ENCODE assay signal across 17 mouse cellular contexts in genomic region chr7:118979121-118979520, GRCm38 (mm10). TPM values are rescaled to one million over a fixed set of nuclear protein-coding genes. Genes with fewer than 3 reads are reported as not detected.
DNase-seq lines count a peak whose midpoint lies in the region; TF ChIP-seq lines count a peak whose summit lies in the region.
"Had no signal": no experiment of that assay in that cellular context is flagged by ENCODE, and none has a peak within 500 bp of the region (broad histone marks: within the 10 kb centered on the region; RNA-seq: fewer than 3 reads in every experiment).

No protein-coding gene starts in this region.

- no peak overlapping the region for H3K4me3 ChIP-seq in layer of hippocampus, adult 2 months
- H3K4me3 ChIP-seq: embryonic facial prominence, embryonic 10.5 days; embryonic facial prominence, embryonic 13.5 days; erythroblast, embryonic 14.5 days; forebrain, embryonic 12.5 days; hindbrain, embryonic 12.5 days; hindbrain, embryonic 15.5 days had no signal

- peak; percentile 58 for DNase-seq in cerebellum, adult 9-10 months
- DNase-seq in cerebellum, postnatal 14 days = no peak
- DNase-seq in cerebellum, postnatal 25 days = peak; percentile 45 to 48
- no peak for DNase-seq in cerebellum, adult 8-10 months
- DNase-seq in layer of hippocampus, adult 2 months (ENCODE audit: low spot score in 2 of 2) = no peak
- DNase-seq in layer of hippocampus, adult 8-10 months (ENCODE audit: low spot score in 2 of 2) = no peak
- DNase-seq: adrenal gland, postnatal 36 days; B cell, adult 2 months; embryo, embryonic 11 days; forebrain, postnatal 0 days; kidney, adult 2 months had no signal

- peak overlapping the region; percentile 89; the same call in 1 of the 2 replicates for H3K27ac ChIP-seq in layer of hippocampus, adult 2 months
- H3K27ac ChIP-seq: embryonic facial prominence, embryonic 10.5 days; embryonic facial prominence, embryonic 13.5 days; hindbrain, embryonic 12.5 days; hindbrain, embryonic 15.5 days had no signal

- no peak for TF ChIP-seq CTCF in layer of hippocampus, adult 2 months (conservative IDR thresholded peaks at IDR 0.05)

RNA-seq across cellular contexts. Expression of gene Gprc5b, which starts 15.9 kb away (rescaled TPM):
- total RNA-seq in layer of hippocampus, adult 2 months (2021) = 100 to 1,000 TPM; 124 to 134 TPM
- total RNA-seq in layer of hippocampus, adult 8-10 months (2022) = 100 to 1,000 TPM; 150 to 157 (median 154) TPM

Comparison
In these comparisons a context has a peak if more than half of its experiments do, and no peak if none do; other contexts are left out.
1. DNase-seq: peak in cerebellum, adult 9-10 months (single experiment) and cerebellum, postnatal 25 days (2 of 2); none in cerebellum, postnatal 14 days (0 of 2), cerebellum, adult 8-10 months (single experiment), layer of hippocampus, adult 2 months (0 of 2) and layer of hippocampus, adult 8-10 months (0 of 2).